Mouse (Mus musculus) neural tube, embryonic 10.5 days (tissue): ENCODE results near the gene Myof.

Source experiments
- DNase-seq: peaks from one replicate; pipeline ENCODE4 v3.0.0-alpha.2; 2017; ENCODE audit warnings: low spot score; ENCODE audit errors: extremely low spot score

Gene Myof

DNA sequence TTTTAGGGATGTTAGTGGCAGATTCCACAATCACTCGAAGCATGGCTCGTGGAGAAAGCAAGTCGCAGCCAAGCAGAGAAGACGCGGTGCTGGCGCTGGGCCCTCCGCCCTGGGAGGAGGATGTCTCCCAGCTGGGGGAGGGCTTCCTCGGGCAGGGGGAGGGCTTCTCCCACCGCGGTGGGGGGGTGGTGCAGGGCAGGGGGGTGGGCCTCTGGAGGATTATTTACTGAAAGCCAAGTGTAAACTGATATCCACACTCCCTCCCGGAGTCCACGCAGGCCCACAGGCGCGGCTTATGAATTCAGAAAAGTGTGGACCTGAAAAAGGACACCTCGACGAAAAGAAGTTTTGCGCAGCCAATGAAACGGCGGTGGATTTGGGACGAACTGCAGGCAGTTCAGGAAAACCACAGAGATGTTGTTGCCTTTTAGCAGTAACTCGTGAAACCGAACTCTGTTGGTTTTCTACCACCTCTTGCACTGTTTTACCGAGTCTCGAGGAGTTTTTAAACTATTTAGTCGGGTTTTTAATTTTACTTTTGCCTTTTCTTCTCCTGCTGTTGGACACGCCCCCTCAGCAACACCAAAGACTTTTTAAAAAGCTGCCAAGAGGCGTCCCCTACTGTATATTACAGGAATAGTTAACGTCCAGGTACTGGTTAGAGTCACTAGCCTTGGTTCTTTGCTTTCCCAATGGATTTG is at the start of gene Myof:
Gene Myof, minus strand, starts transcription at position 297 of the 701 bp plus-strand sequence.
- peak; percentile 49 for DNase-seq

DNA sequence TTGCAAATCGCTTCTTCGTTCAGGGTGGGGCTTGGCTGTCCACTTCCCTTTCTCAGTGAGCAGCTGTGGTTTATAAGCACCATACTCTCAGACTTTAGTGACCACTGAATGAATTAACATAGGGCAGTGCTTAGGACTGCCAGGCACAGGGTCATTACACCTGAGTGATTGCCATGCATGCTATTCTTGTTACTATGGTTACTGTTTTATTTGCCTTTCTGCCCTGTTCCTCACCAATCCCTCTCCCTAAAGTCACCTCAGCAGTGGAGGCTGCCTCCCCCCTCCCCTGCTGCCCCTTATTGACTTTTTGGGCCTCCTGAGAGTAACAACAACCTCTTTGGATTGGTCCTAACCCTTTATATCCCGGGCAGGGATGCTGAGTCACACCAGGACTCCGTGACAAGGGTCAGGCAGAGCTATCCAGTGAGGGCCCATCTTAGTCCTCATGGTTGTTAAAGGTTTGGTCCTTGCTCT is 48.2 kb upstream of the Myof start:
- DNase-seq = no peak

DNA sequence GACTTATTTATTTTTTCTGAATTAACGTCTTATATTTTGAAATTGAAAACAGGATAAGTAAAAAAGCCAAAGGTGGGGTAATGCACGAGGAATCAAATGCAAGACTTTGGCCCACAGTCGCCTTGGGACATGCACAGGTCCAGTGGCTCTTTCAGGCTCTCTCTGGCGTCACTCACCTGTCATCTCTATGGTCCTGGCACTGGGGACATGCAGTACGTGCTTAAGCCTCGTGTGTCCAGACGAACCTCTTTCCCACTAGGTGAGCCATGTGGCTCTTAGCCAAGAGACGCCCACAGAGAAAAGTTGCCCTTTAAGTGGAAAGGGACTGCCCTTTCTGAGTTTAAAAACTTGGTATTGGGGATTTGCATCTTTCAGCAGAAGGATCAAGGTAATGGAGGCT is 46.0 kb upstream of the Myof start:
- no peak for DNase-seq

DNA sequence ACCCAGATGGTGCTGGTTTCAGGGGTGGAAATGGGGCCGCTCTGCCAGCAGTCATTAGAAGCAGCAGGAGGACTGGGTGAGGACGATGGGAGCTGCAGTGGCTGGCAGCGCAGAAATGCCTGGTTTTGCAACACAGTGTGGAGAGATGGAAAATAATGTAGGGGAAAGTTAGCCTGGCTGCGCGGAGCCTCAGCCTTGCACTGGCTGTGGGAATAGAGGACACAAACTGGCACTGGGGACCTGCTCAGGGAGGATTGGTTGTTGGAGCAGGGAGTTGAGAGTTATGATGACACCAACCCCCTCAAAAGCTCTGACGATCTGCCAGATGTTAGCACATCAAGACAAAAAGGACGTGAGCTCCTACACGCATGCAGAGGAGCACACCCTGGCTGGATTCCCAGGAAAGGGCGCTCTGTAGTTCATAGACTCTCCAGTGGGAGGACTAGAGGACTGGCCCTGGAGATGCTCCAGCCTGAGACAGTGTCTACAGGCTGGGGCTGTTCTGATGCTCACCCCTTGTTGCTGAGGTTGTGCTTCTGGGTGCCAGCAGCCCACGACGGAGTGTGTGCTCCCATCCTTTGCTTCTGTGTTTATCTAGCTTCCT is 43.7 kb upstream of the Myof start:
- no peak for DNase-seq

DNA sequence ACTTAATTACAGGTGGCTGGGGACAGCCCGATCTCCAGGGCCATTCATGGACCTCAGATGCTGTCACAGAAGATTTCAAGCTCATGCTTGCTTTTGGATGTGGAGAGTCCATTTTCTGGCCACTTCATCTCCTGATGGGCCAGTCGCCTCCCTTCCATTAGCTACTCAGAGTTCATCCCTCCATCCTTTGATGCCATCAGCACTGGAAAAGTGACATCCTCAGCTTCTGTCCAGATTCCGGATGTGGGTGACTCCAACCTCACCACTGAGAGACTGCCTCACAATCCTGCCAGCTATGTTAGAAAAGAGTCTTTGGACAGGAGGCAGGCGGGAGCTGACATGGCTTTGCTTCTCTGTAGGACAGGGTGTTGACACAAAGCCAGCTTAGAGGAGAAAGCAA is 42.5 kb upstream of the Myof start:
- DNase-seq = no peak

DNA sequence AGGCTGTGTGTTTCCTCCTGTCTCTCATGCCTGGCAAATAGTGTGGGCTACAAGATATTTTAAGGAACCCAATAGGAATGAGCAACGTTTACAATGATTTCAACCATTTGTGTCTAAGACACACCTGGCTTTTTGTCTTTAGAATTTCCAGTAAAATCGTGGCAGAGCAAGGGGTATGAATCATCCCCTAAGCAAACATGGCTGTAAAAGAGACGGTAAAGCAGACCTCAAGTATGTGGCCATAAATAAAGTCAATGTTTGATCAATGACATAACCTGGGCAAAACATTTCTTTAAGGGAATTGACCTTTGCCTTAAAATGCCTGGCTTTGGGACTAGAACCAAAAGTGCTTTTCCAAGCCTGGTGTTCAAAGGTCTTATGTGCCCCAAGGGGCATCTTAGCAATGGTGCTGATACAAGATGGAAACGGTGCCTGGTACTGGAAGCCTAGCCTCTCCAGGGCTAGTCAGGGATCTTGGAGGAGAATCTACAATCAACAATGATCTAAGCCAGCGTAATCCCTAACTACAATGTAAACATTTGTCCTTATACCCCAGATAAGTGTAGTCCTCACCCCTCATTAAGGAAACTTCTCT is 39.7 kb upstream of the Myof start:
- DNase-seq = no peak

DNA sequence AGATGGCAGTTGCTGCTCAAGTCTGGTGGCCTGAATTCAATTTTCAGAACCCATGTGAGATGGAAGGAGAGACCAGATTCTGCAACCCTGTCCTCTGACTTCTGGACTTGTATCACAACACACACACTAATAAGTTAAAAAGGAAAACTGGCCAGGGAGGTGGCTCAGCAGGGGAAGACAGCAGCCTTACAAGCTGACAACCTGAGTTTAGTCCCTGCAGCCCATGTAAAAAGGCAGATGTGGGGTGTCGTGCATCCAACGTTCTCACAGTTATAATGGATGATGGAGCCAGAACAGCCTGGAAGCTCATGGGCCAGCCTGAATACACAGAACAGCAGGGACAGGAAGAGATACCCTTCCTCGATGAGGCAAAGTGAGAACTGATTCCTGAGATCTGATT is 38.0 kb upstream of the Myof start:
- DNase-seq = no peak

DNA sequence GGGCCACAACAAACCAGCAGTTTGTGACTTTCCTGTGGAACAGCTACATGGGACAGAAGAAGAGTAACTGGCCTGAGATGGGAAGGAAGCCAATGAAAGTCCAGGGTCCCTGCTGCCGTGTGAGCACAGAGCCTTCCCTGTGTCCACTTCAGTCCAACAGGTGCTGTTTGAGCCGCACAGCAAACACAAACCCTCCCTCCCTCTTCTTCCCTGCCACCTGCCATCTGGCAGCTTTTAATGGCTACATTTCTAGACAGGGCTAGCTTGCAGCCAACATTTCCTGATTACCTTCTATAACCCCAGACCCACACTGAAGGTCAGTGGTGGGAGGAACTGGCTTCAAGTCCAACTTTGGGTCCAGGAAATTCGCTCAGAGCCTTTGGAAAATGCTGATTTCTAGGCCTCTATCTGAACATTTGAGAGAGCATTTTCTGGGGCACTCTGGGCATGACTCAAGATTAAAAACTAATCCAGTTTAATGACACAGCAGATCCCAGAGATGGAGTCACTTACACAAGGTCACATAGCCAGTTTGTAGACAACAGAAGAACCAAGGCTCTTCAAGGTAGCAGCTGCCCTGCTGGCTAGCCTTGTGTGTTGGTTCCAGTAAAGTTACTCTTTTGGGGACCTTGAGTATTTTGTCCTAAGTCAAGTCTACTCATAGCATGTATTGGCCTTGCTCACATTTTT is 34.6 kb upstream of the Myof start:
- no peak for DNase-seq

DNA sequence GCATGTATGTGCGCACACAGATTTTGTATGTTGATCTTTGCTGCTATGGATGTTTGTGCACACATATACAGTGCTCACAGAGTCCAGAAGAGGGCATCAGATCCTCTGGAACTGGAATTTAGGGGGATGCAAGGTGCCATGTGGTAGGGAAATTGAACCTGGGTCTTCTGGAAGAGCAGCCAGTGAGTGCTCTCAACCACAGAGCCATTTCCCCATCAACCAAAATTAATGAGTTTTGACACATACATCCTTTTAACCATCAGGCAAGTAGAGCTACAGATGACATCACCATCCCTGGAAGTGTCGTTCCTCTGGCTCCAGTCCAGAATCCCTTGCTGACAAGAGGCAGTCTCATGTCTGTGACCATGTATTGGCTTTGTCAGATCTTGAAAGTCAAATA is 32.9 kb upstream of the Myof start:
- no peak for DNase-seq

DNA sequence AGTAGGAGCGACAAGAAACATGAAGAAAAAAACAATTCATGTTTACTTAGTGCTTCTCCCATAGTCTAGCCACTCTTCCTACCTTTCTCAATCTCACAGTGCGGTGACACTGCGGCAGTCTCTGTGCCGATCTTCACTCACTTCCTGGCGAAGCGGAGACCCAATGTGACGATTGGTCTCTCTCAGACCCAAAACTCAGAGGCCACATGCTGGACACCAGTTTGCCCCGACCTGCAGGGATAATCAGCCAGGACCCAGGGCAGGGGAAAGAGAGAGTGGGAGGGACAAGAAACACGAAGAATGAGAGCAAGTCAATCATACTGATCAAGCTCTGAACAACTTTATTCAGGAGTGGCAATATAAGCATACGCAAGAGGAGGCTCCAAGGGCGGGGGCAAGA is 31.7 kb upstream of the Myof start:
- DNase-seq = no peak

DNA sequence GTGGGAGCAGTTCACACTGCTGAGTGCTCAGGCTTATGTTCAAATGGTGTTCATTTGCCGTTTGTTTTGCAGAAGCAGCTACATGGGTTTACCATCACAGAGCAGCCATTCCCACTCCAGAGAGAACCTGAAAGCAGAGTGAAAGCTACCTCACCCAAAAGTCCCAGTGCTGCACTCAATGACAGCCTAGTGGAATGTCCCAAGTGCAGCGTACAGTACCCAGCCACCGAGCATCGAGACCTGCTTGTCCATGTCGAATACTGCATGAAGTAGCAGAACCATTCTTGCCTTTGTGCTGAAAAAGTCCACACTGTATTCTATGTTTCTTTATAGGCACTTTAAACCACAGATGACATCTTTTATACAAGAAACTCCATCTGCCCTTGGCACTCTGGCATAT is 29.8 kb upstream of the Myof start:
- DNase-seq = no peak

DNA sequence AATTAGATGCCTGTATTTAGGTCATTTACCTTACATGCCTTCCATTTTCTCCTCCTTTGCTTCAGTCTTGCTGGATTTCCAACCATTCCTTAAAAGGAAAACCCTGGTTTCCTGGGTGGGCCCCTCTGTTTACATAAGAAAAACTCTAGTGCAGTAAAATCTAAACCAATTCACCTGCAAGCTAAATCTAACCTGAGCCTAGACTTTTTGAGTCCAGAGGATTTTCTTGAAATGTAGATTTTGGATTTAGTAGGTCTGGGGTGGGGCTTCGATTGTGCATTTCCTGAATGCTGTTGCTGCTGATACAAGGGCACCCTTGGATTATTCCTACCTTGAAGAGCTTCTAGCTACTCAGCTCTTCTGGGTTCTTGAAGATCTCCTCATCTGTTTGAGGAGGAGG is 20.7 kb upstream of the Myof start:
- no peak for DNase-seq

DNA sequence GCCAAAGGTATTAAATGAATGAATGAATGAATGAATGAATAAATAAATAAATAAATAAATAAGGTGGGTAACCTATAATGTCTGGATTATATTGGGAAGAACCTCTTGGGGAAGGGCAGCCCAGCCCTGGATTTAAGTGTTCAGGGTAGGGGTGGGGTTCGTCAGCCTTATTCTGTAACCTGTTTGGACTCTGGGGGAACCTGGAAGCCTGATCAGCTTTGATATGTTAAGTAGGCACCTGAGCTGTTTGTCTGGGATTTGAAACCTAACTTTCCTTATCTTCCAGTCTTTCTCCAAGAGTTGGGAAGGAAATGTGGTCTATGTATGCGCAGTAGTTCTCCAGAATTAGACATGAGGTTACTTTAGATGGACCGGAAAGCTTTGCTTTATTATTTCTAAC is 19.8 kb upstream of the Myof start:
- no peak for DNase-seq

DNA sequence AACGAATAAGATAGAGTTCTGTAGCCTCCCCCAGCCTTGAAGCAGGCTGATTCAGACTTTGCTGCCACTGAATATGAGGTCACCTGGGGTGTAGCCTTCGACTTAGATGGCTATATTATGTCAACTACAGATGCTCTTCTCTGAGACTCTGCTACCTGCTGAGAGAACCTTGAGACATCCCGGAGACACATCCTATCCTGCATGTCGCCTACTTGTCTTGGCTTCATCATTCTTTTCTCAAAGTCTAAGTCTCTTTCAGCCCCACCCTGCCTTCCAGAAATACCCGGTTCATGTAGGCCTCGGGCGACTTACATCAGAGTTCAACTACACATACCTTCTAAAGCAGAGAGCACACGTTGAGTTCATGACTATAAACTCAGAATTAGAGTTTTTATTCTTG is 13.6 kb upstream of the Myof start:
- DNase-seq = no peak

DNA sequence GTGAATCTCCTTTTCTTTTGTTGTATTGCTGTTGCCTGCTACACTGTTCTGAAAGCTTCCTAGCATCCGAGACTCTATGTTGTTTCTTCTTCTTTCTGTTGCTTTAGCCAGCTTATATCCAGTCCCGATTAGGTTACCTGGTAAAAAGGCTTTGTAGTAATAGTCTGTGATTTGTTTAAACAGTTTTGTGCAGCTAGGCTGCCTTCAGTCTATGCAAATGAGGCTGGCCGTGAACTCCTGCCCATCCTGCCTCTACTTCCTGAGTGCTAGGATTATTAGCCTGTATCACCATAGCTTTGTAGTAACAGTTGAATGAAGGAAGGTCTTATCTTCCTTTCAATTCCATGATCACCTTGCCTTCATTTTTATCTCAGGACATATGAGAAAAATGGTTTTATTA is 12.9 kb upstream of the Myof start:
- DNase-seq = no peak

DNA sequence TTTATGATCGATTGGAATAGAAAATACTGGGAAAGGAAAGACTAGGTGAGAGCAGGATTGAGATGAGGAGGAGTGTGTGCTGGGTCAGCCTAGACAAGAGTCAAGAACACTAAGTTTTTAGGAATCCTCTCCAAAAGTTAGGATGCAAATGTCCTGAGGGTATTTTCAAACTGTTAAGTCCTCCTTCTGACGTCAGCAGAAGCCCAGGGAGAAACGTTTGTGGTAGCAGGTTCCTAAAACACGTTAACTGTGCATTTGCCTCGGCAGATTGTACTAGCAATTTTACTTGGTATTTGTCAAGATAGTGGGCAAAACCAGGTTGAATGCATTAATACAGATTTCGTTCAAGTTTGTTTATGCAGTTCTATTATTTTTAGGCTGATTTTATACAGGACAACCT is 12.4 kb upstream of the Myof start:
- no peak for DNase-seq

DNA sequence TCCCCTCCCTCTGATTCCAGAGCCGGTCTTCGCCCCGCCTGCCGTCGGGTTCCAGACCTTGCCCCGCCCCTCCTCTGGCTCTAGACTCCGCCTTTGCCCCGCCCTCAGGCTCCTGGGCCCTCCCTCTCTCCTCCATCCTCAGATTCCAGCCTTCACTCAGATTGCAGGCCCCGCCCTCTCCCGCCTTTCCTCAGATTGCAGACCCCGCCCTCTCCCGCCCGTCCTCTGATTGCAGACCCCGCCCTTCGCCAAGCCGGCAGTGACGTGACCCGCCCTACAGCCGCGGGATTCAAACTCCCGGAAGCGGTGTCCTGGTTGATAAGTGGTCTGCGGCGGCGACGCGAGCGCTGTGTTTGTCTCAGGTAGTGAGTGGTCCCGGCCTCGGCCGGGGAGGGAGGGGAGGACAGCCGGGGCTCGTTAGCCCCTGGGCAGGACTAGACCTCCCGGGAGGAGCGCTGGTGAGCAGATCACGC is 11.4 kb upstream of the Myof start, which contains the start of gene Cep55:
Gene Cep55, plus strand, starts transcription at position 292 of the 473 bp plus-strand sequence.
- DNase-seq = peak; percentile 99

DNA sequence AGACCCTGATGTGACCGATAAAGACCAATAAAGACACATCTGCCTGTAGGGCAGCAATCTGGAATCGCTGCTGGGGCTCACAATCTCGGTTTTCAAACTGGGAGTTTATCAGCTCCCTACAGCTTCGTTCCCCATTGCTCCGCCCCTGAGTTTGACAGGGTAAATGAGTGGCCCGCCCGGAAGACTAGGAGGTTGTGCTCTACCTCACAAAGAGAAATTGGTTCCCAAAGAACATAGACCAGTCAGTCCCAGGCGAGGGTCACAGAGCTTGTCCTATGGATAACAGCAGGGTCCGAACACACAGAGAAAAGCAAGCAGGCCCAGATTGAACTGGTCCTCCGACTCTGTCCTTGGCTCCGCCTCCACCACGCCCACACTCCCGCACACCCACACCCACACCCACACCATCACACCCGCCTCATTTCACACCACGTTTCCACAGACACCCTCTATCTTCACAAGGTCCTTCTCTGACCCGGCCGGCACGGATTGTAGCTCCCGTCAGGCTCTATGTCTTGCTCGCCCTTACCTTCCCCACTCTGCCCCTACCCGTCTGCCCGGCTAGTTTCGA is 10.9 kb upstream of the Myof start:
- no peak for DNase-seq

DNA sequence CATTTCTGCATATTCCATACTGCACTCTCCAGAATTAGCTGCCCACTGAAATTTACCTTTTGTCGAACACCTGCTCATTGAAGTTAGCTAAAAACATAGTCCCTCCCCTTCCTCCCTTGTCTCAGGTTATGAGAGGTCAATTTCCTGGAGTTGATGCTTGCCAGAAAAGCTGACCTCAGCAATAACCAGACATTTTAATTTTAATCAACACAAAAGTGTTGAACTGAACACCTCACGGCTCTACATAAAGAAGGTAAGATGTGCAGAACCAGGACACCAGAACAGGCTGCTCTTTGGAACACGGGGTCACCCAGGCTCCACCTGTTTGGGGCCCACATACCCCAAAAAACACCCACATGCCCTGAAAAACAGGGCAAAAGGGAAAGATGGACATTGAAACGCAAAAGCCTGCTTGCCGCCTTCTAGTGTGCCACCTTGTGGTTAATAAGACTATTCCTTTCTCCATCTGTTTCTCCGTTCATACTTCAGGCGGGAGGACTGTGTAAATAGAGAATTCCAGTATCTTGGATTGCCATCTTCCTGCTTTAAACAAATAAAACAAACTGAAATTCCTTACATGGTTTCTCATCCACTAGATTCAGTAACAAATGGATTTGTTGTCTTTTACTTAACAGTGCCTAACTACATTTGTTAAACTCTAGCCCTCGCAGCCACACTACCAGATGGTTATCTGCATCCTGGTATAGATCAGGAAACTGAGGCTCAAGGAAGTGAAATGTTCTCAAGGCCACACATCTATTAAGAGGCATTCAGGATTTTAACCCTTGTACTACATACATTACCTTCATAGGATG is 10.1 kb upstream of the Myof start:
- DNase-seq = peak; percentile 22

DNA sequence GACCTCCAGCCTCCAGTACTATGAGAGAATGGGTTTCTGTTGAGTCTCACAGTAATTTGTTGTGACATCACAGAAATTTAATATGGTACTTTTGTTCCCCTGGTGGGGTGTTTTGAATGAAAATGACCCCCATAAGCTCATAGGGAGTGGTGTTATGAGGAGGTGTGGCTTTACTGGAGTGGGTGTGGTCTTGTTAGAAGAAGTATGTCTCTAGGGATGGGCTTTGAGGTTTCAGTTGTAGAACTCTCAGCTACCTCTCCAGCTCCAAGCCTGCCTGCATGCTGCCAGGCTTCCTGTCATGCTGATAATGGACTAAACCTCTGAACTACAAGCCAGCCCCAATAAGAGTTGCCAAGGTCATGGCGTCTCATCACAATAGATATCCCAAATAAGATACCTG is 6.3 kb upstream of the Myof start:
- DNase-seq = no peak

DNA sequence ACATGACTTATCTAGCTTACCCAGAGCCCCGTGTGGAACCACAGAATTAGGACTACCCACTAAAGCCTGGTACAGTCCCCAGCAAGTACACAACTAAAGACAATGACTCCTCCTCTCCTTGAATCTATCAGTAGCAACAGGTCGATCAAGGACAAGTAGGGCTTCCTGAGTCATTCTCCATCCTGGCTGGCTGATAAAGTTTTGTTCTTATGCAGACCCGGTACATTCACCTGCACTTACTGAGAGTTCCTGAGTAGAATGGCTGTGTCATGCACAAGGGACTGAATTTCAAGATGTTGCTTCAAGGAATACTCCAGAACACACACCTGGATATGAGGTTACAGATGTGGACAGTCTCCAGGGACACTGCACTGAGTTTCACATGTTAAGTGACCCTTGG is 1.8 kb upstream of the Myof start:
- no peak for DNase-seq
